Mouse (Mus musculus) inflammation-experienced regulatory T-cells, adult 6 months (primary cell): ENCODE data around the gene Renbp. TPM values are rescaled to one million over a fixed set of nuclear protein-coding genes. Genes with fewer than 3 reads are reported as not detected.

Experiments
- ATAC-seq: one replicate; pipeline ENCODE4 v1.8.0; 2017
- polyA plus RNA-seq, 3 experiments: library from polyadenylated mRNA; unstranded; fragments of 100-300 nt; shearing (Covaris generic); gene quantifications; one replicate each; pipeline ENCODE4 v1.2.1; 2017

The Renbp gene
- polyA plus RNA-seq, 3 experiments from 2014 or later = 4.2 to 10.0 (median 6.5) TPM

- no peak for ATAC-seq
Observed at GRCm38 (mm10) chrX:73918631-73919030, 12.0 kb downstream of the Renbp start.

- no peak for ATAC-seq
Observed at GRCm38 (mm10) chrX:73916945-73917344, 13.7 kb downstream of the Renbp start.

- peak; percentile 86 for ATAC-seq
Observed at GRCm38 (mm10) chrX:73914827-73915703, 15.6 kb downstream of the Renbp start.

GRCm38 (mm10) chrX:73911588-73911987, 19.1 kb downstream of the Renbp start:
- peak; percentile 57 for ATAC-seq

GRCm38 (mm10) chrX:73911156-73911555, 19.5 kb downstream of the Renbp start:
- ATAC-seq = no peak

- ATAC-seq = no peak
Observed at GRCm38 (mm10) chrX:73910451-73910850, 20.2 kb downstream of the Renbp start.

GRCm38 (mm10) chrX:73910049-73910448, 20.6 kb downstream of the Renbp start:
- ATAC-seq = no peak

- ATAC-seq = no peak
Observed at GRCm38 (mm10) chrX:73897959-73898358, 32.7 kb downstream of the Renbp start.

- peak; percentile 35 for ATAC-seq
Observed at GRCm38 (mm10) chrX:73895719-73896118, 34.9 kb downstream of the Renbp start, which contains the start of gene L1cam. Gene L1cam (minus strand): TSS chrX:73896105.

GRCm38 (mm10) chrX:73892833-73893232, 37.8 kb downstream of the Renbp start:
- no peak for ATAC-seq

GRCm38 (mm10) chrX:73891551-73892152, 39.0 kb downstream of the Renbp start, which contains the start of gene Avpr2:
Gene Avpr2 (plus strand): TSS chrX:73892102.
- no peak for ATAC-seq

- ATAC-seq = no peak
Observed at GRCm38 (mm10) chrX:73881463-73881862, 49.2 kb downstream of the Renbp start.

- ATAC-seq = no peak
Observed at GRCm38 (mm10) chrX:73881036-73881427, 49.6 kb downstream of the Renbp start.

GRCm38 (mm10) chrX:73880194-73881035, 50.2 kb downstream of the Renbp start:
- ATAC-seq = peak; percentile 68

- ATAC-seq = no peak
Observed at GRCm38 (mm10) chrX:73877014-73877413, 53.6 kb downstream of the Renbp start.

- no peak for ATAC-seq
Observed at GRCm38 (mm10) chrX:73875881-73876280, 54.8 kb downstream of the Renbp start.

Other genes with a start within 250 kb of the Renbp start
- gene Bcap31, start 214.7 kb downstream of the Renbp start, polyA plus RNA-seq = 100 to 1,000 TPM; 275 to 325 (median 313) TPM
- 10 to 100 TPM; 22.9 to 35.1 (median 34.0) TPM for gene Abcd1, start 214.3 kb downstream of the Renbp start, polyA plus RNA-seq
- gene Plxnb3, start 173.8 kb downstream of the Renbp start, polyA plus RNA-seq = not detected
- gene Srpk3, start 156.4 kb downstream of the Renbp start, polyA plus RNA-seq = 1 to 10 TPM in 1 of 3 experiments, under 1 TPM in 2; 0.35 to 1.1 (median 0.59) TPM
- gene Idh3g, start 144.0 kb downstream of the Renbp start, polyA plus RNA-seq = 100 to 1,000 TPM; 135 to 184 (median 143) TPM
- 100 to 1,000 TPM; 206 to 265 (median 243) TPM for gene Ssr4, start 143.8 kb downstream of the Renbp start, polyA plus RNA-seq
- gene Pdzd4, start 105.9 kb downstream of the Renbp start, polyA plus RNA-seq = under 1 TPM; 0.15 to 0.24 (median 0.15) TPM
- 1 to 10 TPM; 1.5 to 3.2 (median 2.7) TPM for gene Avpr2, start 38.7 kb downstream of the Renbp start, polyA plus RNA-seq
- 10 to 100 TPM in 1 of 3 experiments, 1 to 10 TPM in 2; 5.6 to 21.3 (median 9.7) TPM for gene L1cam, start 34.7 kb downstream of the Renbp start, polyA plus RNA-seq
- gene Arhgap4, start 9.0 kb downstream of the Renbp start, polyA plus RNA-seq = 100 to 1,000 TPM; 114 to 148 (median 147) TPM
- 100 to 1,000 TPM; 173 to 214 (median 188) TPM for gene Naa10, start 8.9 kb downstream of the Renbp start, polyA plus RNA-seq
- 10 to 100 TPM; 35.4 to 39.1 (median 37.1) TPM for gene Hcfc1, start 35.5 kb upstream of the Renbp start, polyA plus RNA-seq
- 10 to 100 TPM; 21.3 to 32.3 (median 27.2) TPM for gene Irak1, start 93.1 kb upstream of the Renbp start, polyA plus RNA-seq
- gene Opn1mw, start 196.6 kb upstream of the Renbp start, polyA plus RNA-seq = not detected
- 10 to 100 TPM; 11.5 to 22.5 (median 20.6) TPM for gene Mecp2, start 204.5 kb upstream of the Renbp start, polyA plus RNA-seq
- gene Tex28, start 237.0 kb upstream of the Renbp start, polyA plus RNA-seq = not detected
- gene Tktl1, start 246.4 kb upstream of the Renbp start, polyA plus RNA-seq = 1 to 10 TPM; 3.3 to 4.3 (median 4.0) TPM